Mouse (Mus musculus) ES-E14 (cell line): Measurements from ENCODE around the gene Mrpl17. TPM values are rescaled to one million over a fixed set of nuclear protein-coding genes. Genes with fewer than 3 reads are reported as not detected.

Experiments used
- DNase-seq: peaks from one replicate; pipeline ENCODE4 v3.0.0-alpha.2; 2013; ENCODE audit warnings: low read depth, low spot score
- H3K27ac ChIP-seq: 2 replicates; pipeline ENCODE4 v1.5.1; 2012; ENCODE audit warnings: low read depth, mild to moderate bottlenecking, low read length, moderate library complexity, mixed read lengths; ENCODE audit not compliant: poor library complexity, insufficient read depth, severe bottlenecking
- H3K36me3 ChIP-seq: 2 replicates; pipeline ENCODE4 v1.6.1; 2012; ENCODE audit warnings: mild to moderate bottlenecking, low read length, moderate library complexity, mixed read lengths; ENCODE audit not compliant: control insufficient read depth, poor library complexity, insufficient read depth, severe bottlenecking
- H3K4me1 ChIP-seq, 2 experiments: fragments of 150-350 bp in 1 of 2; sonication (generic) in 1 of 2; 2 replicates each; pipeline ENCODE4 v1.6.1; 2012; ENCODE audit warnings: low read length in 2 of 2, mild to moderate bottlenecking in 1 of 2, mixed read lengths in 1 of 2; ENCODE audit not compliant: control insufficient read depth in 2 of 2, insufficient read depth in 2 of 2, poor library complexity in 1 of 2
- H3K4me3 ChIP-seq, 2 experiments: fragments of 150-350 bp in 1 of 2; sonication (generic) in 1 of 2; 2 replicates each; pipeline ENCODE4 v1.5.1; 2012; ENCODE audit warnings: low read length in 2 of 2, low read depth in 1 of 2, mild to moderate bottlenecking in 1 of 2, mixed read lengths in 1 of 2; ENCODE audit not compliant: insufficient read depth in 1 of 2, poor library complexity in 1 of 2, severe bottlenecking in 1 of 2
- H3K9ac ChIP-seq: 2 replicates; pipeline ENCODE4 v1.6.1; 2012; ENCODE audit warnings: low read depth, mild to moderate bottlenecking, low read length, mixed read lengths; ENCODE audit not compliant: poor library complexity, insufficient read depth, severe bottlenecking
- H3K9me3 ChIP-seq: fragments of 150-350 bp; sonication (generic); 2 replicates; pipeline ENCODE4 v1.6.1; 2012; ENCODE audit warnings: low read depth, mild to moderate bottlenecking, low read length; ENCODE audit not compliant: control insufficient read depth, insufficient read depth
- CHD2 ChIP-seq: IDR thresholded peaks from 2 replicates; pipeline ENCODE4 v1.6.1; 2014; ENCODE audit warnings: mild to moderate bottlenecking, low read depth, low read length, inconsistent platforms
- HCFC1 ChIP-seq: IDR thresholded peaks from 2 replicates; pipeline ENCODE4 v1.6.1; 2012; ENCODE audit warnings: low read length, inconsistent platforms, borderline replicate concordance; ENCODE audit not compliant: insufficient read depth
- MAFK ChIP-seq: IDR thresholded peaks from 2 replicates; pipeline ENCODE4 v1.6.1; 2014; ENCODE audit warnings: mild to moderate bottlenecking, low read depth, low read length, inconsistent platforms; ENCODE audit not compliant: insufficient read depth
- ZC3H11A ChIP-seq: IDR thresholded peaks from 2 replicates; pipeline ENCODE4 v1.6.1; 2012; ENCODE audit warnings: low read depth, mild to moderate bottlenecking, inconsistent platforms, low read length, borderline replicate concordance
- ZNF384 ChIP-seq: IDR thresholded peaks from 2 replicates; pipeline ENCODE4 v1.6.1; 2012; ENCODE audit warnings: low read depth, low read length, inconsistent platforms
- in situ Hi-C, 2 experiments: fragments of 600-800 bp; cut with MboI; formaldehyde crosslinking; loops; one replicate each; pipeline ENCODE4 v1.15.1; 2025; ENCODE audit warnings: low sequenced_read_pairs in 2 of 2, inconsistent platforms in 1 of 2; ENCODE audit not compliant: unreplicated experiment in 2 of 2
- total RNA-seq: library from RNA; depleted of rRNA; stranded (reverse); fragments of 300-350 nt; gene quantifications from 2 replicates; pipeline ENCODE4 v1.2.3, GENCODE M21; 2012

The Mrpl17 gene
- total RNA-seq, 1 experiment, result 371 TPM

GRCm38 (mm10) chr7:105777797-105778552 lies 32.9 kb downstream of the Mrpl17 start:
- TF ChIP-seq ZC3H11A (no peak), MAFK (no peak), HCFC1 (no peak), ZNF384 (no peak), CHD2 (no peak)
- H3K4me3 ChIP-seq, result no peak overlapping the region
- no peaks in the 10 kb centered on the region for H3K36me3 ChIP-seq
- no peaks in the 10 kb centered on the region for H3K9me3 ChIP-seq
- H3K4me1 ChIP-seq, result no peaks in the 10 kb centered on the region
- in situ Hi-C loops, result no loop called here
- no peak for DNase-seq
- H3K9ac ChIP-seq, result no peak overlapping the region
- no peak overlapping the region for H3K27ac ChIP-seq

GRCm38 (mm10) chr7:105777316-105777715 lies 33.6 kb downstream of the Mrpl17 start:
- Histone ChIP-seq H3K27ac (no peak overlapping the region), H3K9me3 (no peaks in the 10 kb centered on the region), H3K4me3 (no peak overlapping the region), H3K4me1 (no peaks in the 10 kb centered on the region), H3K36me3 (no peaks in the 10 kb centered on the region), H3K9ac (no peak overlapping the region)
- DNase-seq, result no peak
- TF ChIP-seq ZC3H11A, result no peak
- no peak for TF ChIP-seq CHD2
- no peak for TF ChIP-seq ZNF384
- no peak for TF ChIP-seq HCFC1
- in situ Hi-C loops, result no loop called here

- no peak overlapping the region for H3K9ac ChIP-seq
- H3K4me3 ChIP-seq, result no peak overlapping the region
- TF ChIP-seq MAFK, result no peak
- no peaks in the 10 kb centered on the region for H3K9me3 ChIP-seq
- no peak overlapping the region for H3K27ac ChIP-seq
- no peak for DNase-seq
- no peaks in the 10 kb centered on the region for H3K36me3 ChIP-seq
- in situ Hi-C loops, result no loop called here
- no peaks in the 10 kb centered on the region for H3K4me1 ChIP-seq
These were observed 34.9 kb downstream of the Mrpl17 start for GRCm38 (mm10) chr7:105776026-105776425.

- TF ChIP-seq ZC3H11A (no peak), MAFK (no peak), CHD2 (no peak), ZNF384 (no peak), HCFC1 (no peak)
- no peak overlapping the region for H3K9ac ChIP-seq
- H3K9me3 ChIP-seq, result no peaks in the 10 kb centered on the region
- in situ Hi-C loops, result no loop called here
- DNase-seq, result no peak
- no peak overlapping the region for H3K27ac ChIP-seq
- no peak overlapping the region for H3K4me3 ChIP-seq
- no peaks in the 10 kb centered on the region for H3K36me3 ChIP-seq
- H3K4me1 ChIP-seq, result no peaks in the 10 kb centered on the region
These were observed 36.2 kb downstream of the Mrpl17 start for GRCm38 (mm10) chr7:105774661-105775060.

GRCm38 (mm10) chr7:105773041-105773440 lies 37.9 kb downstream of the Mrpl17 start:
- no peak for DNase-seq
- in situ Hi-C loops, result no loop called here
- H3K9ac ChIP-seq, result no peak overlapping the region
- no peak overlapping the region for H3K4me3 ChIP-seq
- no peak overlapping the region for H3K27ac ChIP-seq
- no peaks in the 10 kb centered on the region for H3K36me3 ChIP-seq
- H3K4me1 ChIP-seq, result no peaks in the 10 kb centered on the region
- H3K9me3 ChIP-seq, result no peaks in the 10 kb centered on the region
- TF ChIP-seq HCFC1, result no peak
- no peak for TF ChIP-seq CHD2
- TF ChIP-seq ZC3H11A, result no peak
- TF ChIP-seq MAFK, result no peak
- TF ChIP-seq ZNF384, result no peak
